Mouse (Mus musculus): Measurements from ENCODE around the gene Hs3st3b1.

Hs3st3b1 gene

DNA sequence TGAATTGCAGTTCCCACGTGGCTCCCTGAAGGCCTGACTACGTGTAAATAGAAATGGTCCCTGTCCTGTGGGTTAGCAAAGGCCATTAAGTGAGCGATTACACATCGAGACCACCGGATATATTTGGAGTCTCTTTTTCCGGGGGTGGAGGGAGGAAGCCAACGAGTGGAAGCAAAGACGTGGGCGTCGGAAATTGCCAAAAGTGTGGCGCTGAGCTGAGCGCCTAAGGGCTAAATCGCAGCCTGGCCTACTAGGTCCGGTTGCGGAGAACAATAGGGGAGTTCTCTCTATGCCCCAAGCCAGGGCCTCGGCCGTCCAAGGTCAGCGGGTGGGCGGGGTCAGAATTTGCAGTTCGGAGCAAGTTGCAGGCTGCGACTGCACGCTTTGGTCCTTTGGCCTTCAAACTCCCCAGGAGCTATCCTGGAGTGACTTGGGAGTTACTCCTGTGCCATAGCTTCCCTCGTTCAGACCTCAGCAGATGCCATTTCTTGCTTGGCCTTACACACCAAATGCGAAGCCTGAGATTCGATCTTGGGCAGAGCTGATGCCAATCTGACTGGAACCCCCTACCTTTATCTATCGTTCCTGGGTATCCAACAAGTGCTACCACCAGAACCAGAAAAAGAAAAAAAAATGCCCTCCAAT, 2.3 kb upstream of the Hs3st3b1 start:
- no peak for DNase-seq (ENCODE audit: low read depth in 1 of 2, low spot score in 2 of 2)

DNA sequence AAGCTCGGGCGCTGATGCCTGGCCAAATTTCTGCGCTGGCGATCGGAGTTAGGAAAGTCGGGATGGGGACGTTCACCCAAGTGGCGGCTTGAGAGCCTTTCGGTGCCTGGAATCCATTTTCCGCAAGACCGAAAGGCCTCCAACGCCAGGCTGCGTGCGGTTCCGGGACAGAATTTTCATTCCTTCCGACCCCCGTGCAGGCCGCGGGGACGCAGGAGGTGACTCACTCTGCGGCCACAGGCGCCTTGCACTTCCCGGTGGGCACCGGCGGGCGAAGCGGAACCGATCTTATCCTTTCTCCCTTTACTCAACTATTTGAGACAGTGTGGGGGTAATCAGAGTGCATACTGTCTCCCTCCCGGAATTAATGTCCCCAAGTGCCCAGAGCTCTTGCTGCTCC, 1.3 kb upstream of the Hs3st3b1 start:
- DNase-seq (ENCODE audit: low read depth in 1 of 2, low spot score in 2 of 2), result no peak

DNA sequence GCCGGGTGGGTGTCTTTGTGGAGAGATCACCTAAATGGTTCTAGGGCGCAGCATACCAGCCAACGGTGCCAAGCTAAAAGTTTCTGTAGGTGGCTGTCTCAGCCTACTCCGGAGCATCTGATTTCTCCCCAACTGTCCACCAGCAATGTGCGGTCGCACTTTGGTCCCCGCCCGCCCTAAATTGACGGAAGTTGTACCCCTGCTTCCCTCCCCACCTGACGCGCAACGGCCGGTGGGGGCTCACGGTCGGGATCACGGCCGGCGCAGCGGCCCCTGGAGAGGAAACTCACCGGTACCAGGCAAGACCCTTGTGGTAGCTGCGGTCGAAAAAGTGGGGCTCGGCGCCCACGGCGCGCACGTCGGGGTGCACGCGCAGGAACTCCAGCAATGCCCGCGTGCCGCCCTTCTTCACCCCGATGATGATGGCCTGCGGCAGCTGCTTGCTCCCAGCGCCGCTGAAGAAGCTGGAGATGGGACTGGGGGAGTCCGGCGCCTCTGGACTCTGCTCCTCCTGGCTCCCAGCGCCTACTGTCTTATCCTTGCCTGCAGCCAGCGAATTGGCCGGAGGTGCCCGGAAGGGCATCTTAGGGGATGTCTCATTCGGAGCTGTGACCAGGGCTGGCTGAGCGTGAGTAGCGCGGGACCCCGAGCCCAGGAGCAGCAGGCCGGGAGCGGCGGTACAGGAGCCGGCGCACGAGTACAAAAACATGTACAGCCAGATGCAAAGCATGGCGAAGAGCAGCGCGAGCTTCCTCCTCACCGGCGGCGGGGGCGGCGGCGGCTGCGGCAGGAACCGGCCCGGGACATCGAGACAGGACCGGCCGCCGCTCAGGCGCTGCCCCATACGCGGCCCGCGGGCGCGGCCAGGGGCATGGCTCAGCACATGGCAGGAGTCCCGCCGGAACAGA, 792 bp downstream of the Hs3st3b1 start:
- DNase-seq (ENCODE audit: low read depth in 1 of 2, low spot score in 2 of 2), result no peak

DNA sequence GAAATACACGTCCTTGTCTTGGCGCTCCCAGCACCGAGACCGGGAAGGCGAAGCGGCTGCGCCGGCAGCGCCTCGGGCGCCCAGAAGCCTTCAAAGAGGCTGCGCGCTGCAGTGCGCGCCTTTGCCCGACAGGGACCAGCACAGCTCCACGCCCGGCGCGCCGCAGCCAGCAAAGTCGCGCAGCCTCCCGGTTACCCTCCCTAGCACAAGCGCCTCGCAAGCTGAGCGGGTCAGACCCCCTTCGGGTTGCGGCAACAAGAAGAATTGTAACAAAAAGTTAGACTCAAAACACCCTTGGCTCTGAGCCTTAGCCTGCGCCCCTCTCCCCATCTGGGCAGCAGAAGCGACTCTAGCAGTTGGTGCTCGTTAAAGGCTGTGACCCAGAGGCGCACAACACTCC, 1.6 kb downstream of the Hs3st3b1 start:
- DNase-seq (ENCODE audit: low read depth in 1 of 2, low spot score in 2 of 2), result peak in 1 of 2 experiments; percentile 42

DNA sequence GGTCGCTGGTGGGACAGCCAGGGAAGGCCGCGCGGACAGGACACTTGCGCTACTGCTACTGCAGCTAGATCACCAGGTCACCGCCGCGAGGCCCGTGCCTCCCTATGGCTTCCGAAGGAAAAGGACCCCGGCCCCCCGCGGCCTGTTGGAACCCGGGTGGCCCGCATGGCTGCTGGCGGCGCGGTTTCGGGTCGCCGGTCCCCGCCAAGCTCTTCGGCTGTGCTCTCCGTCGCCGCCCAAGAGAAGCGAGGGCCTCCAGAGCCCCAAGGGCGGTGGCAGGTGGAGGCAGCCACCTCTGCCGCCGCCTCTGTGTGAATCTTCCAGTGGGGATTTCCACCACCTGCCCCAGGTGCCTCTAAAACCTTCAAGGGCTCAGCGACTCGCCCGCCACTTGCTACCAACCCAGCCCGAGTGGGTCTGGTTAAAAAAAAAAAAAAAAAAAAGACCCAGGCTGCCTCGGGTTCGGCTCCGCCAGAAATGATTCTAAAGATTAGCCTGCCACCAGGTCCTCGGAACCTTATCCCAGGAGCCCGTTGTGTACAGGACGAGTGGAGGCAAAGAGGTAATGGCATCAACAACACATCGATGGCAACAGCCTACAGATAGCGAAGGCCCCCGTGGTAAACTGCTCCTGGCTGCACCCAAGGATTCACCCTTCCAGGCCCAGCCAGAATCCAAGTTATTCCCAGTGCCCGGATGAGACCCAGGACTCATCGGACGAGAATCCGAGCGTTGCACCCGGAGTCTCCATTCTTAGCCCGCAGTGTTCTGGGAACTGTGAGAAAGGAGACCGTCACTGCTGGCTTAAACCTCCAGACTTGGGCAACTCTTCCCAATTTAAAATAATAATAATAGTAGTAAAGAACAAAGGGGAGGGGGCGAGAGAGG, 2.6 kb downstream of the Hs3st3b1 start:
- DNase-seq (ENCODE audit: low read depth in 1 of 2, low spot score in 2 of 2), result no peak

DNA sequence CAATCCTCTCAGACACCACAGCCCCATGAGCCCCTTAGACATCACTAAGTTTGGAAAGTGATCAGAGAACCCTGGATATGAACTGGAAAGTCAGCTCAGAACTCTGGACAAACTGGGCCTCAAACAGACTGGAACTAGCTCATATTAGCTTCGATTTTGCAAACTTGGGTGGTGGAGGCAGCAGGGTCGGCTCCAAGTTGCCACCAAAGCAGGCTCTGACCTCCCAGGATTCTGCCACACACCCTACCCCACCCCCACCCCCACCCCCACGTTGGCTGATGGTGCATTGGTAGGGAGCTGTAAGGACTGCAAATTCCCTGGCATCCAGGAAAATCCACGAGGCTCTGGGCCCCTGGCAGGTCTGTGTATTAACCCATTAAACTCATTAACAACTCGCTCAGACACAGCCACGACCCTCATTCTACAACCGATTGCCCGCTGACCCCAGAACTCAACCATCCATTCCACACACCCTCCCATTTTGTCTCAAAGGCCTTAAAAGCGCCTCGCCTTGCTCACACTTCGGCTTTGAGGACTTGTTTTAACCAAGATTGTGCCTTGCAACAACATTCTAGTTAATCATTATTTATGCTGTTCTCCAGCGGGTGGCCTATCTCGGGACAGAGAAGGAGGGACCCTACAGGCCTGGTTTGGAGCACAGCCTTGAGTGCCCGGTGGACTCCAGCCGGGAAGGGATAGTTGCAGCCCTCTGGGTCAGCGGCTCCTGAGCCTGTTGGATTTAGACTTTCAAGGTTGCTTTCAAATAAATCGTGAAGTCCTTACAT, 3.6 kb downstream of the Hs3st3b1 start:
- DNase-seq (ENCODE audit: low read depth in 1 of 2, low spot score in 2 of 2), result no peak

DNA sequence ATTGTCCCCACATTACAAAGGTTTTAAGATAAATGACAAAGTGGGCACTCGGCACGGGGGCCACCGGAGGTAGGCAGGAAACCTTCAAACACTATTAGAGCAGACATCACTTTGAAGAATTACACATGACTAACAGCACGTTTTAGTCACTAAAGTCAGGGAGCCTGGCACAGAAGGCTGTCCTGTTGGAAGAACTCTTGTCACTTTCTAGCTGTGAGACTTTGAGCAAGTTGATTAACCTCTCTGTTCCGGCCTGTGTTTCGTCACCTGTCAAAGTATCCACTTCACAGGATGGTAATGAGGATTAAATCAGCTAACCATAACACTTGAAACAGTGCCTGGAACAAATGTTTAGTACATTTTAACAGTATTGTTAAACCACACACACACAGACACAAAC, 4.5 kb downstream of the Hs3st3b1 start:
- DNase-seq (ENCODE audit: low read depth in 1 of 2, low spot score in 2 of 2), result no peak

DNA sequence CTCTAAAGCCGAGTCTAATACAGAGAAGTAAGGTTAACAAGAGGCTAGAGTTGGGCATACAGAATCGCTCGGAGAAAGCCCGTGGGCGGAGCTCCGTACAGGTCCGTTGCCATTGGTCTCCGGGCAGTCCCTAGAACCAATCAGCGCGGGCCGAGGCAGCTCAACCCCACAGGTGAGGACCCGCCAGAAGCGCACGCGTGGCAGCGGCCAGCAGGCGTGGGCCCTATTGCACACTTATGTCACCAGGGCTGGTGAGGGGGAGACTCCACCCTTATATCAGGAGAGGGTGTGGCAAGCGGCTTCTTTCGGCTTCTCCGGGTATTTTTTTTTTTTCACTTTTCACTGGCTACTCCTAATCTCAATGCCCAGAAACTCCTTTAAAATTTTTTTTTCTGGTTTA, 7.7 kb downstream of the Hs3st3b1 start:
- no peak for DNase-seq (ENCODE audit: low read depth in 1 of 2, low spot score in 2 of 2)

DNA sequence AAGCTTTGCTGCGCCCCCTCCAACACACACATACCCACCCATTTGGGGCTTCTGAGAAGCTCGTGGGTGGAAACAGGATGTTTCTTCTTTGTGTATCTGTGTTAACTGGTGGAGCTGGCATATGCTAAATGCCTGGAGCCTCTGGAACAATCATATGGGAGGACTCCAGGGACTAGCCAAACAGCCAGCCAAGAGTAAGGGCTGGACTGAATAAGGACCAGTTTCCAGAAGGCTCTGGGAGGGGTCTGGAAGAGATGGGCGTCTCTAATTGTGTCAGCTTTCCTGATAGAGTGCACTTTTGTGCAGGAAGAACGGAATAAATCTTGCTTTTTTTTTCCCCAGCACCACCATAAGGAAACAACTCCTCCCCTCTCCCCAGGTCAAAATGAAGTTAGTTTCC, 8.2 kb downstream of the Hs3st3b1 start:
- no peak for DNase-seq (ENCODE audit: low read depth in 1 of 2, low spot score in 2 of 2)

DNA sequence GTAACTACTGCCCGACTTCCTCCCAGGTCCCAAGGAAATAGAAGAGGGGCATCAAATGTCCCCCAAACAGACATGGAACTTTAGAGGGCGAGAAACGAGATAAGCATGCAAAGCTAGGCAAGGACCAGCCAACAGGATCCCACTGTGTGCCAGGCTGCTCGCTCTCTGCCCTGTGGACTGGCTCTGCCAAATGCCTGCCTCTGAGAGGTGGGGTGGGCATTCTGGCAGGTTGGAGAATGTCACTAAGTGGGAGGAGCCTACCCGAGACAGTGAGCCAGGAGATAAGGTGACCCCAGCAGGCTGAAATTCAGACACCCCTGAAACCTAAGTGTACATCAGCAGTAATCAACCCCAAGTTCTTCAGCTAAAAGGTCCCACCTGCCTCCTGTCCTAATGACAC, 11.1 kb downstream of the Hs3st3b1 start:
- no peak for DNase-seq (ENCODE audit: low read depth in 1 of 2, low spot score in 2 of 2)

DNA sequence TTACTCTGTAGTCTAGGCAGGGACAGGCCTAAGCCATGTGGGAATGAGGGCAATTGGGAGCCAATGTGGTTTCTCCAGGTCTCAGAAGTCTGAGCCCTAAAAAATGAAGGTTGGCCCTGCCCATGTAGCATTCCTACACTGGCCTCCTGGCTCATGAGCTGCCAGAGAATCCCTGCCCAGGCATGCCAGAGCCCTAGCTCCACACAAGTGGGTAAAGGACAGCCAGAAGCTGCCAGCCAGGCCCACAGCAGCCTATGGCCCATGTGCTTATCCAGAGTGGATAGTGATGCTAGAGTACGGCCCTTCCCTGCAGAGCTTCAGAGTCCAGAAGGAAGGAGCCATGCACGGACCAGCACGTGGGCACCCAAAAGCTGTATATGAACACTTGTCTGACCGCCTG, 12.1 kb downstream of the Hs3st3b1 start:
- no peak for DNase-seq (ENCODE audit: low read depth in 1 of 2, low spot score in 2 of 2)

DNA sequence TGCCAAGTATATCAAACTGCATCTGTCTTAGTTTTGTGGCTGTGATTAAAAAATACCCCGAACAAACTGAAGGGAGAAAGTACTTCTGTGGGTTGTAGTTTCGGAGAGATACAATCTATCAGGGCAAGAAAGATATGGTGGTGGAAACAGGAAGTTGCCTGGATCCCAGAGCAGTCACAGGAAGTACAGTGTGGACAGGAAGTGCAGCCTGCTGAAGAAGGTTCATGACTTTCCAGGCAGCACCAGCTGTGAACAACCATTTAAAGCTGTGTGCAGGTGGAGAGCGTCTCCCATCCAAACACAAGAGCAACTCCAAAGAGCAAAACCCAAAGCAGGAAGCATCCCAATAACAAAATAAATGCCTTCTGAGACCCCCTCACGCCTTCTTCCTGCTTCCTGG, 13.6 kb downstream of the Hs3st3b1 start:
- DNase-seq (ENCODE audit: low read depth in 1 of 2, low spot score in 2 of 2), result no peak

DNA sequence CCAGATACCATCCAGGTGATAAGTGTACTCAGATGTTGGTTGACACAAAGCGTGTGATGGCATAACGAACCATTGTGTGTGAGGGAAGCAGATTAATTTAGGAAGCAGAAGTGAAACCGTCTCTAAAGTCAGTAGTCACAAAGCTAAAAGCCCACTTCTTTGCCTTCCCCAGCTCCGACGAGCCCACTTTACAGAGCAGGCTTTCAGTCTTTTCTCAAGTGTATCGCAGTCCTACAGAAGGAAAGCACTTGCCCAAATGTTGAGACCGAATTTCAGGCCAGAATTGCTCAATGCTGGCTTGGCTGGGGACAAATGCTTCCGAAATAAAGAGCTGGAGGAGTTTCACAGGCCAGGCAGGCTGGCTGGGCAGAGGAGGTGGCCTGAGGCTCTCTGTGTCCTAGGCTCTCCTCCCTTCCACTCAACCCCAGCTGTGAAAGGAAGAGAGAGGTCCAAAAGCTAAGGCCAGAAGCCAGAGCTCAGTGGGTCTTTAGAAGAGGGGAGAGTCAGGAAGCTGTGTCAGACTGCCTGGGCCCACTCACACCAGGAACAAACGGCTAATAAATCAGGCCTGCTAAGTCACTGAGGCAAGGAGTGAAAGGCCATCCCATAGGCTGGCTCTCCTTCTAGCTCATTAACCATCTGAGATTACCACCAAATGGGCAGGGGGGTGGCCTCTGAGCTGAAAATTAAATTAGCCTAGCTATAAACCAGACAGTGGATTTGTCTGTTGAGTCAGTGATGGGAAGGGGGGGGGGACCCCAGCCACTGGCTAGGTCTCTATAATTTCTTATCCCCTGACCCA, 15.3 kb downstream of the Hs3st3b1 start:
- no peak for DNase-seq (ENCODE audit: low read depth in 1 of 2, low spot score in 2 of 2)

DNA sequence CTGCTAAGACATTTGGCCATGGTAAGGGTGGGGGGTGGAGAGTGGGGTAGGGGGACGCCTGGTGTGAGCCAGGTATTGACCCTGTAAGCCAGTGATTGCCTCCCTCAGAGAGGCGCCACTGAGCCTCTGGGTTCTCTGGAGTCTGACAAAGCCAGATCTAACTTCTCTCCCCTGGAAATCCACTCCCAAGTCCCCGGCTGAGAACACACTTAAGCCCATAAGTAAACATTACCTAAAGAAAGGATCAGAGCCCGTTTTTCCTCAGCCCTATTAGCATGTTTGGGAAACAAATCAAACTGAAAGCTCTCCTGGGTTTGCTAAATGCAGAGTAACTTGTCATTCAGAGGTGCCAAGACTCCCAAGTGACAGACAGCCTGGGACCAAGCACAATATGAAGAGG, 17.3 kb downstream of the Hs3st3b1 start:
- DNase-seq (ENCODE audit: low read depth in 1 of 2, low spot score in 2 of 2), result no peak

DNA sequence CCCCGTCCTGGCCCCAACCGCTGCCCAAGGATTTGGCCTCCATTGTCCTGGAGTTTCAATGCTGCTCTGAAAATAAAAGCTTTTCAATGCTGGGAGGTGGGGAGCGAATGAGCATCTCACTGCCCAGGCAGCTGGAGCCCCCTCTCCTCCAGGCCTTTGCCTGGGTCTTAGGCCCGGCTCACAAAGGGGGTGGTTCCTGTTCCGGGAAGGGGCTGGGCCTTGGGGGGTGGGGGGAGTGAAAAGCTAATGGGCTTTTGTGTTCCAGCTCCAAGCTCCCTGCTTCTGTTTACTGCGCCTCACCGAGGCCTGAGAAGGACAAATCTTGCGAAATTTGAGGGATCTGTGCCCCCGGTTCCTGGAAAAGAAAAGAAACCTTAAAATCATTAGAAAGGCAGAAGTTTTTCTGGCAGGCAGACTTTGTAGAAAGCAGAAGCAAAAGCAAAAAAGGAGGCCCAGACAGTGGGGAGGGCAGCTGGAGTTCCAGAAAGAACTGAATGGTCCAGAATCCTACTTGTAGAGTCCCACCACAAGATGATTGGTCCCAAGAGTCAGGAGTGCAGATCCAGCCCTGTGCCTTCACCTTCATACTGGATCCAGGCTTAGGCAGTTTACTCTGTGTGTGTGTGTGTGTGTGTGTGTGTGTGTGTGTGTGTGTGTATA, 23.5 kb downstream of the Hs3st3b1 start:
- DNase-seq (ENCODE audit: low read depth in 1 of 2, low spot score in 2 of 2), result no peak

DNA sequence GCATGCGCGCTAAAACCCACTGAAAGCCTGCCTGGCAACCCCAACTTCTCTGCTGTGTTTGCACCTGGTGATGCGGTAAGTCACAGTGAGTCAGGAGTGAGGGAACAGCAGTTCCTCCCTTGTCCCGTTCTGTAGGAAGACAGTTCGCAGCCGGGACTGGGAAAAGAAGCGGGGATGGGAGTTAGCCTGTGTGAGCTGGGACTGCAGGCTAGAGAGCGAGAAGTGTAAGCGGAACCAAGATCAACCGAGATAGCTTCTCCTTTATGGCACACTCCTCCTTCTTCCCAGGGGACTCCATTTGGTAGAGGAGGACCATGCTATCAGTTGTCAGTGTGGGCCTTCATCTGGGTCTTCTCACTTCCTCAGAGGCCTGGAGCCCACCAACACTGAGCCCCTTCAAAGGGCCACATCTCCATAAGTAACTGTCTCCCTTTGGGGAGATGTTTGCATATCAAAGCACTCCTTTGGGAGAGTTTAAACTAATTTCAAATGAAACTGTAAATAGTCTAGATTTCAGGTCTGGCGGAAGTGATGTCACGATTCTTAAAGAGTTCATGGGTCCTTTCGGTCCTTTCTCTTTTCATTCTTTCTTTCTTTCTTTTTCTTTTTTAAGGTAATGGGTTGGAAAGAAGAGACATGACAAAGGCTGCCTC, 24.1 kb downstream of the Hs3st3b1 start:
- DNase-seq (ENCODE audit: low read depth in 1 of 2, low spot score in 2 of 2), result no peak

DNA sequence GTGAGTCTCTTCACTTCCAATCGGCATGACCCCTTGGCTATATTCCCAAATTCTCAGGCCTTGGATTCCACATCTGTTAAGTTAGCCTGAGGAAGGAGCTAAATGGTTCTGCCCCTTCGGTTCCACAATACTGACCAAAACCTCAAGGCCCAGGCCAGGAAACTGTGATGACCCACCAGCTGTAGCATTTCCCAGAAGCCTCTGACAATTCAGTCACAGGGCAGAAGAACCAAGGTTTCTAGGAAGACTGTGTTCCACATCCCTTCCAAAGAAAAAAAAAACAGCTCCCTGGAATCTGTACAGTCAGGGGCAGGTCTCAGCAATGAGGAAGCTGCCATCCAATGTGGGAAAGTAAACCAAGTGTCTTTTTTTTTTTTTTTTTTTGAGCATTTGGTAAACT, 25.1 kb downstream of the Hs3st3b1 start:
- DNase-seq (ENCODE audit: low read depth in 1 of 2, low spot score in 2 of 2), result no peak

DNA sequence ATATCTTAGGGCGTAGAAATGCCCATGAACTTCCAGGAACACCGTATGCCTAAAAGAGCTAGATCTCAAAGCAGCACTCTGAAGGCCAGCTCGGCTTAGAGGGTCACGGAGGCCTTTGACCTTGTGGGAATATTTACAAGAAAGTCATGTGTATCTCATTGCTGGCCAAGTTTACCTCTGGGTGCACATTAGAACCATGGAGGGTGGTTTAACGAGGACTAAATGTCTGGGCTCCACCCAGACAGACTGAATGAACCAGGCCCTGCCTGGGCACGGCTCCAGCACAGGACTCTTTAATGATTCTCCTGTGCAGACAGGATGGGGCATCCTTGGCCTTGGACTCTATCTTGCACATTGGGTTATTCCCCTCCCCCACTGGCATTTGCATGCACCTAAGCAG, 27.9 kb downstream of the Hs3st3b1 start:
- no peak for DNase-seq (ENCODE audit: low read depth in 1 of 2, low spot score in 2 of 2)

DNA sequence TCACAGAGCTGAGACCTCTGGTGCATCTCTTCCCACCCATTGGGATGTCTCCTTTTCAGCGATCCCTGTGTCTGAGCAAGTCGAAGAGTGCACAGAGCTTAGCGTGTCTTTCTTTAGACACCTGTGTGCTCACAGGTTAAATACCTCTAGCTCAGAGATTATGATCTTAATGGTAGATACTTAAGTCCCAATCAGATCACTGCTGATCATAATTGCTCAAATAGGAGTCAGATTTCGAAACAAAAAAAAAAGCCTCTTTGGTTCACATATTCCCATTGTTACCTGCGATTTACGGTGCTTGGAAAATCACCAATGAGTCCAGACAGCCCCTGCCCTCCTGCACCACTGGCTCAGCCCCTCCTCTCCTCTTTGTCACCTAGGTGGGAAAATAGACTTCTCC, 28.5 kb downstream of the Hs3st3b1 start:
- no peak for DNase-seq (ENCODE audit: low read depth in 1 of 2, low spot score in 2 of 2)
